Mouse (Mus musculus) kidney, postnatal 14 days (tissue): Measurements from ENCODE around the gene Dnajb4.

Experiments
- DNase-seq: peaks from one replicate; pipeline ENCODE4 v3.0.0; 2022; ENCODE audit warnings: mixed read lengths

Gene Dnajb4

GRCm38 (mm10) chr3:152168007-152168406 lies 42.1 kb downstream of the Dnajb4 start:
- no peak for DNase-seq

- no peak for DNase-seq
Observed at GRCm38 (mm10) chr3:152166699-152167451, 43.2 kb downstream of the Dnajb4 start.

- peak; percentile 39 for DNase-seq
Observed at GRCm38 (mm10) chr3:152166099-152166423, 44.0 kb downstream of the Dnajb4 start, which contains the start of gene Gipc2. Gipc2 (minus strand) TSS chr3:152166230.

- peak; percentile 82 for DNase-seq
Observed at GRCm38 (mm10) chr3:152165351-152166098, 44.6 kb downstream of the Dnajb4 start.

- DNase-seq = no peak
Observed at GRCm38 (mm10) chr3:152165014-152165350, 45.1 kb downstream of the Dnajb4 start.

- DNase-seq = no peak
Observed at GRCm38 (mm10) chr3:152163320-152163719, 46.8 kb downstream of the Dnajb4 start.

- DNase-seq = no peak
Observed at GRCm38 (mm10) chr3:152160607-152161006, 49.5 kb downstream of the Dnajb4 start.

GRCm38 (mm10) chr3:152159321-152159720 lies 50.8 kb downstream of the Dnajb4 start:
- DNase-seq = no peak

- DNase-seq = no peak
Observed at GRCm38 (mm10) chr3:152158344-152159291, 51.5 kb downstream of the Dnajb4 start.

GRCm38 (mm10) chr3:152156816-152157496 lies 53.1 kb downstream of the Dnajb4 start:
- peak; percentile 76 for DNase-seq

- no peak for DNase-seq
Observed at GRCm38 (mm10) chr3:152155296-152155948, 54.7 kb downstream of the Dnajb4 start.

- no peak for DNase-seq
Observed at GRCm38 (mm10) chr3:152154095-152154494, 56.0 kb downstream of the Dnajb4 start.

- no peak for DNase-seq
Observed at GRCm38 (mm10) chr3:152153152-152153551, 57.0 kb downstream of the Dnajb4 start.

- DNase-seq = no peak
Observed at GRCm38 (mm10) chr3:152152483-152152804, 57.7 kb downstream of the Dnajb4 start.

- peak; percentile 64 for DNase-seq
Observed at GRCm38 (mm10) chr3:152151725-152152482, 58.2 kb downstream of the Dnajb4 start.

- peak; percentile 77 for DNase-seq
Observed at GRCm38 (mm10) chr3:152149863-152150262, 60.2 kb downstream of the Dnajb4 start.

- no peak for DNase-seq
Observed at GRCm38 (mm10) chr3:152149449-152149848, 60.7 kb downstream of the Dnajb4 start.

- no peak for DNase-seq
Observed at GRCm38 (mm10) chr3:152147085-152147831, 62.8 kb downstream of the Dnajb4 start.

GRCm38 (mm10) chr3:152145186-152145585 lies 64.9 kb downstream of the Dnajb4 start:
- DNase-seq = peak; percentile 74

GRCm38 (mm10) chr3:152142989-152143695 lies 67.0 kb downstream of the Dnajb4 start:
- DNase-seq = peak; percentile 60
